Mouse (Mus musculus): ENCODE data around the gene Plac1.

GRCm38 (mm10) chrX:53162589-53162988, 77.3 kb downstream of the Plac1 start:
- no peak for TF ChIP-seq POLR2A (IDR thresholded peaks at IDR 0.05; ENCODE audit: borderline replicate concordance, control insufficient read depth, low read depth, low read length)
- TF ChIP-seq CTCF (IDR thresholded peaks at IDR 0.05; ENCODE audit: control insufficient read depth, insufficient read depth, low read length), result no peak
